Mouse (Mus musculus) stomach, postnatal 0 days (tissue): ENCODE data around the gene Smad6.

ENCODE experiments used
- CTCF ChIP-seq: IDR thresholded peaks from 2 replicates; pipeline ENCODE4 v1.5.1; 2016; ENCODE audit warnings: antibody characterized with exemption, low read depth, mild to moderate bottlenecking, moderate library complexity
- EP300 ChIP-seq: optimal IDR thresholded peaks from 2 replicates; pipeline ENCODE3; 2016; ENCODE audit warnings: antibody characterized with exemption

DNA sequence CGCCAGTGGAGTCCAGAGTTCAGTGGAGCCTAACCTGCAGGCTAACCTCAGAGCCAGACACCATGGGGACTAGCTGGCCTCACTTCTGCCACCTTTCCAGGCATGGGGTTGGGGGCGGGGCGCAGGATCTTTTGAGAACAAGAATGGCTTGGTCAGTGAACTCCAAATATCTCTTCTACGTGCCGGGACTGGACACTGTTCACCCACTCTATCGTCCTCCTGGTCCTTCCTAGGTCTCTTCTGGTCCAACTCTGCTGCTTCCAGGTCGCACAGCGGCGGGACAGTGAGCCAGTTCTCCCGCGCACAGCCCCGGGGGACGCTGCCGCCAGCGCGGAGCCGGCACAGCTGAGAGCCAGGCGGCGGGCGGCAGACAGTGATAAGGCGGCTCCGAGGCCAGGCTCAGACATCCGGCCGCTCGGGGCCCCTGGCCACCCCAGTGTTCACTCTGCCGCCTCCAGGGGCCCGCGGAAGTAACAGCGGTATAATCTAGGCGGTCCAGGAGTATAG, 38.2 kb upstream of the Smad6 start:
- TF ChIP-seq EP300, result no peak
- no peak; the same call in 1 of the 2 replicates for TF ChIP-seq CTCF
